Mouse (Mus musculus): ENCODE data around the gene Polr3e.
A peak's percentile ranks its signal among the peaks of the same experiment; 100 is the strongest.
"Not testable (repeated sequence)": the region's sequence is repeated elsewhere in the genome, so short reads cannot be mapped to it uniquely, and the experiment has no call there.

Polr3e gene

DNA sequence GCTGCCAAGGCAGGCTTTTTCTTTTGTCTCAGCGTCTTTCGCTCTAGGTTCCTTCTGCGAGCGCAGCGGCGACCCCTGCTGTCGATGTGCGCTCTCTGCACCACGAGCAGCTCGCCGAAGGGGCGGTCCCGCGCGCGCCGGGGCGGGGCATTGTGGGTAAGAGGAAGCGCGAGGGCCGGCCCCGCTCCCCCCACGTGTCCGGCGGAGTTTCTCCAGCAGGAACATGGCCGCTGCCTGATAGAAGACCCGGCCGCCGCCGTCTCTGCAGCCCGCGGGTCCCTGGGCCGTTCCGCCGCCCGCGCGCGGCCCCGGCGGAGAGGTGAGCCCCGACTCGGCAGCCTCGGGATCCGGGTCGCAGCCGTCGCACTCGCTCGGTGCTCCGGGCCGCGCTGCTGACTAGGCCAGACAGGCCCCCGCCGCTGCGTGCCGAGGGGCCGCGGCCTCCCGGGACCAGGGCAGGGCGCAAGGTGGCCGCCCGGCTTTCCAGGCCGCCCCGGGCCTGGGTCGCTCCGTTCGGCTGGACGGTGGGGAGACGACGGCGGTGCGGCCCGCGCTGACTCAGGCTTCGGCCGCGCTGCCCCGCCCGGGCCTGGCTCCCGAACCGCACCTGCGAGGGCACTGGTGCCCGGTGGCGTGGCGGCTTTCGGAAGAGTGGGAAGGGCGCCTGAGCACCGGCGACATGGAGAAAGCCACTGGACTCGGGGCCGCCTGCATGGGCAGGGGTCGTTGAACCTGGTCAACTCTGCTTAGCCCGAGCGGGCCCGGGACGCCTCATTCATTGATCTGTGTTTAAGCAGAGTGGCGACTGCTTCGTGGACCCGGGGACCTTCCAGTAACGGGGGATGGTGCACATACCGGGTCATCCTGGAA is at the start of gene Polr3e:
TSS of gene Polr3e (plus strand) at position 153 of the 870 bp plus-strand sequence.
- peak; percentile 100 for DNase-seq

DNA sequence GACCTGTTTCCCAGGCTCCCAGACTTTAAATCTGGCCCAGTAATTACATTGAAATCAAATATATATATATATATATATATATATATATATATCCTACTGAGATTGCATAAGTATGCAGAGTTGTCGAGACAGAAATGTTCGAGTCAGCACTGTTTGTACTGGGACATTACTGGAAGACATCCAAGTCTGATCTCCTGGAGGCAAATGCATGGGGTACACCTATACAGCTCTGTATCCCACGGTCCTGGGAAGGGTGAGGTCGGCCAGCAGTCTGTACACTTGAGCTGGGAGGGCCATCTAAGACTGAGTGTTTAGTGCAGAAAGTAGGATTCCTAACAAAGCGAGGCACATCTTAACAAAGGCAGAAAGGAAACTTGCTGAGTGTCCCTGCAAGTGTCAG is 47.7 kb upstream of the Polr3e start:
- DNase-seq: no peak

GRCm38 (mm10) chr7:120870431-120871008 is 47.0 kb upstream of the Polr3e start:
- peak; percentile 30 to 53 for DNase-seq

- no peak for DNase-seq
Measured at GRCm38 (mm10) chr7:120873083-120873482, 44.5 kb upstream of the Polr3e start.

GRCm38 (mm10) chr7:120874021-120874420 is 43.5 kb upstream of the Polr3e start:
- DNase-seq: no peak

- DNase-seq: no peak
Measured at GRCm38 (mm10) chr7:120874764-120875539, 42.6 kb upstream of the Polr3e start.

- no peak for DNase-seq
Measured at GRCm38 (mm10) chr7:120875540-120876388, 41.8 kb upstream of the Polr3e start.

DNA sequence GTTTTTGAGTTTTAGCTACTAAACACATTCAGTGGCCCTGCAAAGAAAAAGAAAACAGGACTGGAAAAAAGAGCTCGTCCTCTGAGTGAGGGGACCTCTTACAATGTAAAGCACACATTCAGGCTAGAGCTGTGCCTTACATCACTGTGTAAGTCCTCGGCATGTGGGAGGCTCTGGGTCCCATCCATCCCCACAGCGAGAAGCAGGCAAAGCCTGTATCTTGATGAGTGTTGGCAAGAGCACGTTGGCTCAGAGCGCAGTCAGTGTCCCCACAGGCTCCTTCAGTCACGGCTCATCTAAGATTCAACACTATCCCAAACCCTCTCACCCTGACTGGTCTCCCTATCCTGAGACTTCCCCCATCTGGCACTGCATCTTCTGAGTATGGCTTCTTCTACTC is 39.3 kb upstream of the Polr3e start:
- DNase-seq: peak; percentile 46 to 52

DNA sequence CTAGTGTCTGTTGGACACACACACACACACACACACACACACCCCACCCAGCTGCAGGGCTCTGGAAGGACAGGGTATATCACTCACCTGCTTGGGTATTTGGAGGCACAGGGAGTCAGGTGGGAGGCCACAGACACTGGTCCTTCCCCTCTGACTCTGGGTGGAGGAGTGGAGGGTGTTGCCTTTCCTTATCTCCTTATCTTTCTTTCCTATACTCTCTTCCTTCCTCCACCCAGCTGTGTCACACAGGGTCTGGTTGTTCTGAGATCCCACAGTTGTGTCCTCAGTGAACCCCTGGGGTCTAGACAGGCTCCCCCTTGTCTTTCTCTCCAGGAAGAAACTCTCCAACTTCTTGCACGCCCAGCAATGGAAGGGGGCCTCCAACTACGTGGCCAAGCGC is 37.6 kb upstream of the Polr3e start:
- no peak for DNase-seq

- no peak for DNase-seq
Measured at GRCm38 (mm10) chr7:120880770-120881169, 36.8 kb upstream of the Polr3e start.

- DNase-seq: no peak
Measured at GRCm38 (mm10) chr7:120881451-120881850, 36.1 kb upstream of the Polr3e start.

DNA sequence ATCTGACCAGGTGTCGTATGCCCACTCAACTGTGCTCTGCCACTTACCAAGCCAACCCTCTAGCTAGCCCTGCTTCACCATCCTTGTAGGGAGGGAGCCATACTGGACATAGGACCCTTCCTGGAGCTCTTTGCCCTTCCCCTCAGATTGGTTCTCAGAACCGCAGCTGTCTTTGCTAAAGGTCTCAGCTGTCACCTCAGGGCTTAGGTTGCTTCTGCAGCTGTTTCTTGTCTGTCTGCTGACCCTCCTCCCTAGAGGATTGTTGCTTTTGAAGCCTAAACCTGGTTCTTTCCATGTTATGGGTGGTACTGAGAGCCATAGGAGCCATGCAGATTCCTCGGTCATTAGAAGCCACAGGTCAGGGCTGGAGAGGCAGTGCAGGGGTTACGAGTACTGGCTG is 34.9 kb upstream of the Polr3e start:
- DNase-seq: no peak

DNA sequence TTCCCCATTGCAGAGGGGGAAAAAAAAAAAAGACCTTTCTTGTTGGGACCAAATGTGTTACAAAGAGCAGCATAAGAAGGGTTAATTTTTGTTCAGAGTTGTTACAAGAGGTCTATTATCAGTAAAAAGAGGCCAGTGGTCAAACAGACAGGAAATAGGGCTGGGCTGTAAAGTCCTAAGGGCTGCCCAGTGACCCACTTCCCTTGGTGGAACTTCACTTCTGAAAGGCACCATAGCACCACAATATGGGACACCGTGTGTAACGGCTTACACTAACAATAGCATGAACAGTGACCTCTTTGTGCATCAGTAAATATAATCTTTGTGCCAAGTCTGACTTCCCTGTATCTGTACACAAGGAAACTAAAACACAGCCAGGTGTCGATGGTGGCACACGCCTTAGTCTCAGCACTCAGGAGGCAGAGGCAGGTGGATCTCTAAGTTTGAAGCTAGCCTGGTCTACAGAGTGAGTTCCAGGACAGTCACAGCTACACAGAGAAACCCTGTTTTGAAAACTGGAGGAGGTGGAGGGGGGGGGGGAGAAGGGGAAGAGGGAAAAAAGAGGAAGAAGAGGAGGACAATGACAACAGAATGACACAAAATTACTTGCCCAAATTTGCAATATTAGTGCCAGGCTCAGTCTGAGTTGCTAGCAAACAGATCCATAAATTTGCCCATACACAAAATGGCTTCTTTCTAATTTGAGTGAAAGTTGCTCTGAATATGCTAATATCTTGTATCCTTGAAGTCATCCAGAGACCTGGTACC is 33.8 kb upstream of the Polr3e start:
- DNase-seq: no peak

DNA sequence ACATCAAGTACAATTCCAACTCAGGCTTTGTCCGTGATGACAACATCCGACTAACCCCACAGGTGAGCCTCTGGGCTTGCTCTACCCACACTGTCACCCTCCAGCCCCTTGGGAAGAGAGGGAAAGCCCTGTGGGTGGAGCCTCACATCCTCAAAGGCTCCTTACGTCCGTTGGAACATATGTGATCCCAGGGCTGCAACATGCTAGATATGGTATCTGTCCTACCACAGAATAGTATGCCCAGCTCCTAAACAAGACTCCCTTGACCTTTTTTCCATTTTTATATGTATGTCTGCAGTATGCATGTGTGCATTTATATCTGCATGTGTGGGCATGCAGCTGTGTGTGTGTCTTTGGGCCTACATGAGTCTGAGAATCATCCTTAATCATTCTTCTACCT is 32.8 kb upstream of the Polr3e start:
- DNase-seq: no peak

- no peak for DNase-seq
Measured at GRCm38 (mm10) chr7:120893123-120893522, 24.4 kb upstream of the Polr3e start.

DNA sequence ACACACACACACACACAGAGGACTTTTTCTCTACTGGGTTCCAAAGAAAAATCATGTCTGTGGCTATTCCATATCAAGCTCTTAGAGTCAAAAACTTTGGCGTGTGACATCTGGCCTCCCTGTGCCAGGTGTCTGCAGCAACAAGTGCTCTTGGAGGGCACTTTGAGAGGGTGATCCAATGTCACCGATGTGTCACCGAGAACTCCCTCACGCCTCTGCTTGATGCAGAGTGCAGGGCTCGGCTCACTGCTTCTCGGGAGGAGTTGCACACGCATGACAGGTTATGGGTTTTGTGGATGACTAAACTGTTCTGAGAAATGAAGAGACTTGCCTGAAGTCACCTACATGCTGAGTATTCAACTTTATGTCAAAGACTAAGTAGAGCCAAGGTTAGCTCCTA is 20.5 kb upstream of the Polr3e start:
- no peak for DNase-seq

- DNase-seq: peak; percentile 69 to 71
Measured at GRCm38 (mm10) chr7:120897711-120898335, 19.7 kb upstream of the Polr3e start.

DNA sequence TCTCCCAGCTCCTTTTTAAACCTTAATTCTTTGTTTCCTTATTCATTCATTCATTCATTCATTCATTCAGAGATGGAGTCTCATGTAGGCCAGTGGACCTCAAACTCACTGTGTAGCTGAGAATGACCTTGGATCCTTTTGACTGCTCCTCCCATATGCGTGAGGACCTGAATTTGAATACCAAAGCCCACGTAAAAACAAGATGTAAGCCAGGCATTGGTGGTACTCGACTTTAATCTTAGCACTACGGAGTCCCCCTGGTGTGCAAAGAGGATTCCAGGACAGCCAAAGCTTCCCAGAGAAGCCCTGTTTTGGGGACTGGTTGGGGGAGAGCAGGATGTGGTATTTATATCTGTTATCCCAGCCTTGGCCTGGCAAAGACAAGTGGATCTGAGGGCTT is 17.4 kb upstream of the Polr3e start:
- no peak for DNase-seq

GRCm38 (mm10) chr7:120901701-120902100 is 15.8 kb upstream of the Polr3e start:
- no peak for DNase-seq

DNA sequence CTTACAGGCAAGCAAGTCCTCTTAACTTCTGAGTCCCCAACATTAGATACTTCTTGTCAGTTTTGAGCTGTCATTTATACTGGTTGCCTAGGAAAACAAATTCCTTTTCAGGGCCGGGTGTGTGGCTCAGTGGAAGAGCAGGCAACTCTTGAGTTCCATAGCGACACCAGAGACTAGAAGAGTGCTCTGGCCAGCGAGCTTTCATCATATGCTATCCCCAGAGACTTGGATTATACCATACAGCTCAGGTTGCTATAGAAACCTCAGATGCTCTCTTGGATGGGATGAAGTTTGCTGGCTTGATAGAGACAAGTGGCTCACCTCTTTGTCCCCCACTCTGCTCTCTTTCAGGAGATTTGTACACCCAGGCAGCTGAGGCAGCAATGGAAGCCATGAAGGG is 14.6 kb upstream of the Polr3e start:
- no peak for DNase-seq

DNA sequence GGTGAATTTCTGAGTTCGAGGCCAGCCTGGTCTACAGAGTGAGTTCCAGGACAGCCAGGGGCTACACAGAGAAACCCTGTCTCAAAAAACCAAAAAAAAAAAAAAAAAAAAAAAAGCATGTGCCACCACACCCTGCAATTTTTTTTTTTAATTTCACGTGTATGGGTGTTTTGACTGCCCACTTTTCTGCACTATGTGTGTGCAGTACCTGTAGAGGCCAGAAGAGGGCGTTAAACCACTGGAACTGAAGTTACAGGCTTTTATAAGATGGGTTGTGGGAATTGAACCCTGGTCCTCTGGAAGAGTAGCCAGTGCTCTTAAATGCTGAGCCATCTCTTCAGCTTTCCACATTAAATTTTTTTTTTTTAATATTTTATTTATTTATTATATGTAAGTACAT is 7.4 kb upstream of the Polr3e start:
- not testable (repeated sequence) for DNase-seq

All from cerebellum, postnatal 25 days (tissue).